ENCODE assay signal across 25 mouse cellular contexts in genomic region chr11:57840986-57841385, GRCm38 (mm10). TPM values are rescaled to one million over a fixed set of nuclear protein-coding genes. Genes with fewer than 3 reads are reported as not detected.
A peak's percentile ranks its signal among the peaks of the same experiment; 100 is the strongest.
DNase-seq lines count a peak whose midpoint lies in the region; ATAC-seq and TF ChIP-seq lines count a peak whose summit lies in the region.
"Had no signal": no experiment of that assay in that cellular context is flagged by ENCODE, and none has a peak within 500 bp of the region (broad histone marks: within the 10 kb centered on the region; RNA-seq: fewer than 3 reads in every experiment).

No protein-coding gene starts in this region.

- no peak for ATAC-seq in forebrain, embryonic 11.5 days (replicated peaks; ENCODE audit: low FRiP score)
- no peak for ATAC-seq in forebrain, embryonic 12.5 days (ENCODE audit: low FRiP score)
- no peak for ATAC-seq in hindbrain, postnatal 0 days
- no peak for ATAC-seq in midbrain, embryonic 14.5 days (ENCODE audit: low FRiP score, low TSS enrichment)
- ATAC-seq in neural tube, embryonic 13.5 days (ENCODE audit: low read depth) = peak; percentile 47; the same call in 1 of the 2 replicates
- ATAC-seq in megakaryocyte progenitor cell, adult 5-6 weeks (replicated peaks; ENCODE audit: poor library complexity) = no peak
- ATAC-seq: inflammation-experienced regulatory T-cells, adult 6 months; liver, postnatal 0 days had no signal

- no peak for TF ChIP-seq CTCF in hindbrain, postnatal 0 days (IDR thresholded peaks at IDR 0.05; ENCODE audit: low read depth)

- H3K36me3 ChIP-seq in forebrain, embryonic 11.5 days (ENCODE audit: control insufficient read depth, insufficient read depth, low read length) = no peaks in the 10 kb centered on the region
- H3K36me3 ChIP-seq in forebrain, embryonic 12.5 days (replicated peaks) = no peaks in the 10 kb centered on the region
- no peaks in the 10 kb centered on the region for H3K36me3 ChIP-seq in hindbrain, embryonic 10.5 days
- no peaks in the 10 kb centered on the region for H3K36me3 ChIP-seq in hindbrain, postnatal 0 days (ENCODE audit: insufficient read depth, low read length)
- no peaks in the 10 kb centered on the region for H3K36me3 ChIP-seq in midbrain, embryonic 14.5 days (ENCODE audit: control insufficient read depth, insufficient read depth, low read length)
- no peaks in the 10 kb centered on the region for H3K36me3 ChIP-seq in neural tube, embryonic 13.5 days
- H3K36me3 ChIP-seq: embryonic facial prominence, embryonic 13.5 days had no signal

- no peak overlapping the region for H3K9ac ChIP-seq in forebrain, embryonic 11.5 days (ENCODE audit: low read length)
- H3K9ac ChIP-seq in forebrain, embryonic 12.5 days = no peak overlapping the region
- no peak overlapping the region for H3K9ac ChIP-seq in hindbrain, postnatal 0 days (replicated peaks; ENCODE audit: low read length)
- H3K9ac ChIP-seq in midbrain, embryonic 14.5 days (replicated peaks; ENCODE audit: low read length) = no peak overlapping the region
- no peak overlapping the region for H3K9ac ChIP-seq in neural tube, embryonic 13.5 days
- H3K9ac ChIP-seq: embryonic facial prominence, embryonic 13.5 days; liver, postnatal 0 days had no signal

- H3K9me3 ChIP-seq in forebrain, embryonic 11.5 days (ENCODE audit: control insufficient read depth, low read length) = no peaks in the 10 kb centered on the region
- H3K9me3 ChIP-seq in forebrain, embryonic 12.5 days = no peaks in the 10 kb centered on the region
- no peaks in the 10 kb centered on the region for H3K9me3 ChIP-seq in hindbrain, embryonic 10.5 days
- H3K9me3 ChIP-seq in hindbrain, postnatal 0 days (ENCODE audit: low read length) = no peaks in the 10 kb centered on the region
- no peaks in the 10 kb centered on the region for H3K9me3 ChIP-seq in midbrain, embryonic 14.5 days (ENCODE audit: control insufficient read depth, low read length)
- H3K9me3 ChIP-seq in neural tube, embryonic 13.5 days = no peaks in the 10 kb centered on the region
- H3K9me3 ChIP-seq: embryonic facial prominence, embryonic 13.5 days; megakaryocyte, embryonic 14.5 days had no signal

- H3K4me1 ChIP-seq in forebrain, embryonic 11.5 days (replicated peaks; ENCODE audit: control insufficient read depth, insufficient read depth, low read length) = peaks cover 5% of the 10 kb centered on the region; the same call in 1 of the 2 replicates
- H3K4me1 ChIP-seq in forebrain, embryonic 12.5 days = 0 out of 2 replicates have a peak, but pooled peaks cover 8% of the 10 kb centered on the region
- H3K4me1 ChIP-seq in hindbrain, embryonic 10.5 days (replicated peaks) = peaks cover 3% of the 10 kb centered on the region; the same call in 1 of the 2 replicates
- no peaks in the 10 kb centered on the region for H3K4me1 ChIP-seq in hindbrain, postnatal 0 days (ENCODE audit: insufficient read depth, low read length)
- 0 out of 2 replicates have a peak, but pooled peaks cover 4% of the 10 kb centered on the region for H3K4me1 ChIP-seq in midbrain, embryonic 14.5 days (ENCODE audit: control insufficient read depth, insufficient read depth, low read length)
- peaks cover 29% of the 10 kb centered on the region for H3K4me1 ChIP-seq in neural tube, embryonic 13.5 days (replicated peaks)

- H3K27ac ChIP-seq in forebrain, embryonic 11.5 days (ENCODE audit: low read depth, low read length) = no peak overlapping the region
- H3K27ac ChIP-seq in forebrain, embryonic 12.5 days = no peak overlapping the region
- no peak overlapping the region for H3K27ac ChIP-seq in hindbrain, embryonic 10.5 days
- H3K27ac ChIP-seq in hindbrain, postnatal 0 days = no peak overlapping the region
- H3K27ac ChIP-seq in midbrain, embryonic 14.5 days (replicated peaks; ENCODE audit: low read depth, low read length) = no peak overlapping the region
- peak overlapping the region; percentile 63 for H3K27ac ChIP-seq in neural tube, embryonic 13.5 days (replicated peaks)
- H3K27ac ChIP-seq: embryonic facial prominence, embryonic 13.5 days had no signal

- H3K4me2 ChIP-seq in forebrain, embryonic 11.5 days (ENCODE audit: low read depth, low read length, severe bottlenecking) = 0 out of 2 replicates have a peak overlapping the region, but pooled peaks have one; percentile 6
- H3K4me2 ChIP-seq in forebrain, embryonic 12.5 days = no peak overlapping the region
- no peak overlapping the region for H3K4me2 ChIP-seq in hindbrain, postnatal 0 days (ENCODE audit: low read depth, low read length)
- peak overlapping the region; percentile 13; the same call in 1 of the 2 replicates for H3K4me2 ChIP-seq in midbrain, embryonic 14.5 days (ENCODE audit: low read length)
- H3K4me2 ChIP-seq in neural tube, embryonic 13.5 days = peak overlapping the region; percentile 3; the same call in 1 of the 2 replicates
- H3K4me2 ChIP-seq: embryonic facial prominence, embryonic 13.5 days had no signal

- no peak for DNase-seq in forebrain, embryonic 11.5 days (ENCODE audit: low spot score)
- peak; percentile 15 for DNase-seq in hindbrain, embryonic 10.5 days (ENCODE audit: low spot score)
- DNase-seq in hindbrain, postnatal 0 days (ENCODE audit: low spot score) = no peak
- peak; percentile 38 for DNase-seq in midbrain, embryonic 14.5 days
- no peak for DNase-seq in layer of hippocampus, adult 18-20 months (ENCODE audit: low spot score in 2 of 2)
- DNase-seq: cerebellum, adult 9-11 months; gastrocnemius, postnatal 14 days; heart, adult 18-20 months; kidney, adult 2 months; kidney, postnatal 14 days; liver; liver, postnatal 0 days; lung, postnatal 14 days; thymus, postnatal 14 days had no signal

- H3K27me3 ChIP-seq in forebrain, embryonic 11.5 days (ENCODE audit: control insufficient read depth, insufficient read depth, low read length) = peaks cover 50% of the 10 kb centered on the region
- peaks cover 76% of the 10 kb centered on the region for H3K27me3 ChIP-seq in forebrain, embryonic 12.5 days
- H3K27me3 ChIP-seq in hindbrain, embryonic 10.5 days (ENCODE audit: insufficient read depth, poor library complexity, severe bottlenecking) = peaks cover 81% of the 10 kb centered on the region
- peaks cover 43% of the 10 kb centered on the region for H3K27me3 ChIP-seq in hindbrain, postnatal 0 days (ENCODE audit: insufficient read depth, low read length)
- peaks cover 57% of the 10 kb centered on the region for H3K27me3 ChIP-seq in midbrain, embryonic 14.5 days (ENCODE audit: control insufficient read depth, insufficient read depth, low read length)
- H3K27me3 ChIP-seq in neural tube, embryonic 13.5 days = peaks cover 75% of the 10 kb centered on the region

- no peak overlapping the region for H3K4me3 ChIP-seq in forebrain, embryonic 11.5 days (ENCODE audit: low read depth, low read length)
- no peak overlapping the region for H3K4me3 ChIP-seq in forebrain, embryonic 12.5 days (replicated peaks)
- no peak overlapping the region for H3K4me3 ChIP-seq in hindbrain, embryonic 10.5 days
- H3K4me3 ChIP-seq in hindbrain, postnatal 0 days (ENCODE audit: low read length) = no peak overlapping the region
- no peak overlapping the region for H3K4me3 ChIP-seq in midbrain, embryonic 14.5 days (replicated peaks; ENCODE audit: low read depth, low read length)
- H3K4me3 ChIP-seq in neural tube, embryonic 13.5 days = no peak overlapping the region
- H3K4me3 ChIP-seq: embryonic facial prominence, embryonic 13.5 days; megakaryocyte, embryonic 14.5 days had no signal

- WGBS in forebrain, embryonic 11.5 days = 10% methylated on average over 10 of the region's 10 CpGs
- 6% methylated on average over 10 of the region's 10 CpGs for WGBS in forebrain, embryonic 12.5 days
- 17% methylated on average over 10 of the region's 10 CpGs for WGBS in hindbrain, embryonic 10.5 days
- 18% methylated on average over 10 of the region's 10 CpGs for WGBS in hindbrain, postnatal 0 days
- 12% methylated on average over 10 of the region's 10 CpGs for WGBS in midbrain, embryonic 14.5 days
- 15% methylated on average over 10 of the region's 10 CpGs for WGBS in neural tube, embryonic 13.5 days

RNA-seq across cellular contexts. Expression of gene Hand1, which starts 8.4 kb away (rescaled TPM):
- not detected in 2 replicates for polyA plus RNA-seq in forebrain, embryonic 11.5 days (2014; fragmentation: Nextera tagmentation; extraction: Ambion mirVana)
- polyA plus RNA-seq in forebrain, embryonic 12.5 days (2016; fragmentation: Nextera tagmentation; extraction: Ambion mirVana) = not detected in 2 replicates
- polyA plus RNA-seq in hindbrain, embryonic 10.5 days (2016; fragmentation: Nextera tagmentation; extraction: Ambion mirVana) = 0.17 and 0.50 TPM in 2 replicates
- not detected in 2 replicates for total RNA-seq in hindbrain, postnatal 0 days (2014; rRNA removed)
- not detected in 2 replicates for polyA plus RNA-seq in hindbrain, postnatal 0 days (2015; fragmentation: Nextera tagmentation; extraction: Ambion mirVana)
- polyA plus RNA-seq in midbrain, embryonic 14.5 days (2014; fragmentation: Nextera tagmentation; extraction: Ambion mirVana) = not detected in 2 replicates
- 0.28 TPM in 1 of 2 replicates, not detected in the other for polyA plus RNA-seq in neural tube, embryonic 13.5 days (2015; fragmentation: Nextera tagmentation; extraction: Ambion mirVana)
- total RNA-seq in layer of hippocampus, adult 18-20 months (2021) = not detected
- total RNA-seq in megakaryocyte progenitor cell, adult 5-6 weeks (2015) = not detected in 2 replicates
- not detected in 2 replicates for total RNA-seq in megakaryocyte progenitor cell, adult 5-6 weeks (2017)
- total RNA-seq: CH12.LX; gastrocnemius, postnatal 14 days; heart, adult 18-20 months; layer of hippocampus, adult 8-10 months; left cerebral cortex, adult 18-20 months; left cerebral cortex, postnatal 36 days; MEL had no signal
- polyA plus RNA-seq: inflammation-experienced regulatory T-cells, adult 6 months had no signal

RNA-seq across cellular contexts. Expression of gene Sap30l, which starts 39.5 kb away (rescaled TPM):
- polyA plus RNA-seq in forebrain, embryonic 11.5 days (2014; fragmentation: Nextera tagmentation; extraction: Ambion mirVana) = 14.1 and 15.8 TPM in 2 replicates
- 12.5 and 15.0 TPM in 2 replicates for polyA plus RNA-seq in forebrain, embryonic 12.5 days (2016; fragmentation: Nextera tagmentation; extraction: Ambion mirVana)
- polyA plus RNA-seq in hindbrain, embryonic 10.5 days (2016; fragmentation: Nextera tagmentation; extraction: Ambion mirVana) = 8.8 and 12.7 TPM in 2 replicates
- total RNA-seq in hindbrain, postnatal 0 days (2014; rRNA removed) = 25.3 and 31.0 TPM in 2 replicates
- 10.7 and 12.4 TPM in 2 replicates for polyA plus RNA-seq in hindbrain, postnatal 0 days (2015; fragmentation: Nextera tagmentation; extraction: Ambion mirVana)
- polyA plus RNA-seq in midbrain, embryonic 14.5 days (2014; fragmentation: Nextera tagmentation; extraction: Ambion mirVana) = 12.0 and 13.1 TPM in 2 replicates
- 15.6 and 16.7 TPM in 2 replicates for polyA plus RNA-seq in neural tube, embryonic 13.5 days (2015; fragmentation: Nextera tagmentation; extraction: Ambion mirVana)
- 10 to 100 TPM; 58.2 to 59.0 TPM for total RNA-seq in layer of hippocampus, adult 18-20 months (2021)
- 19.0 and 22.6 TPM in 2 replicates for total RNA-seq in megakaryocyte progenitor cell, adult 5-6 weeks (2015)
- total RNA-seq in megakaryocyte progenitor cell, adult 5-6 weeks (2017) = 16.5 and 17.0 TPM in 2 replicates

Comparison
In these comparisons a context has a peak if more than half of its experiments do, and no peak if none do; other contexts are left out.
1. DNase-seq: peak in hindbrain, embryonic 10.5 days (single experiment) and midbrain, embryonic 14.5 days (single experiment); none in forebrain, embryonic 11.5 days (single experiment), hindbrain, postnatal 0 days (single experiment) and layer of hippocampus, adult 18-20 months (0 of 2).
2. H3K4me2 ChIP-seq: peak in forebrain, embryonic 11.5 days (single experiment), midbrain, embryonic 14.5 days (single experiment) and neural tube, embryonic 13.5 days (single experiment); none in forebrain, embryonic 12.5 days (single experiment) and hindbrain, postnatal 0 days (single experiment).